Mouse (Mus musculus): ENCODE measurements around the gene Hecw2.

DNA sequence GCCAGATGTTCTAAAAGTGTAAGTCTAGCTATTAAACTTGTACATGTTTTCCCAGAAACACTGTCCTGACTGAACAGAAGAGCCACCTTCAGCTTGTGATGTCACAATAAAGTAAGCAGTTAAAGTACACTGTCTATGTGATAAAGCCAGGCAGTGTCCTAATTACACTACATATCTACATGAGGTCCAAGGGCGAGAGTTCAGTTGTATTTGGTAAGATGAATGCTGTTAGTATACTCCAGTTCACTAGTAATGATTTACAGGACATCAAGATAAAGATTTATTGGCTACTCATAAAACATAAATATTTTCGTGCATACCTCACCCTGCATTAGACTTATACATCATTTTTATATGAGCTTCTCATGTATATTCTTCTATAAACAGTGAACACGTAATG lies 305.2 kb downstream of the Hecw2 start:
- TF ChIP-seq POLR2A (IDR thresholded peaks at IDR 0.05; ENCODE audit: borderline replicate concordance, insufficient read depth, low read length) = no peak
- TF ChIP-seq CTCF (IDR thresholded peaks at IDR 0.05; ENCODE audit: borderline replicate concordance, insufficient read depth, low read depth, low read length) = no peak
